Mouse (Mus musculus) A20 (cell line): Measurements from ENCODE around the gene Ccdc33.
A peak's percentile ranks its signal among the peaks of the same experiment; 100 is the strongest.

Experiments used
- DNase-seq: peaks from one replicate; pipeline ENCODE4 v3.0.0-alpha.2; 2011; ENCODE audit warnings: low read depth, low spot score

The Ccdc33 gene

GRCm38 (mm10) chr9:58012935-58013334 is 105.7 kb downstream of the Ccdc33 start:
- no peak for DNase-seq

GRCm38 (mm10) chr9:58012486-58012885 is 106.1 kb downstream of the Ccdc33 start:
- DNase-seq = no peak

GRCm38 (mm10) chr9:58011552-58011951 is 107.1 kb downstream of the Ccdc33 start:
- DNase-seq = no peak

- no peak for DNase-seq
These were observed 107.6 kb downstream of the Ccdc33 start for GRCm38 (mm10) chr9:58011027-58011426.

GRCm38 (mm10) chr9:58009588-58009987 is 109.0 kb downstream of the Ccdc33 start:
- DNase-seq = peak; percentile 34

- no peak for DNase-seq
These were observed 109.6 kb downstream of the Ccdc33 start for GRCm38 (mm10) chr9:58009015-58009362.

- no peak for DNase-seq
These were observed 110.1 kb downstream of the Ccdc33 start for GRCm38 (mm10) chr9:58008336-58009014.

GRCm38 (mm10) chr9:58005753-58006461 is 112.7 kb downstream of the Ccdc33 start, which contains the start of gene Cyp11a1:
Cyp11a1 (plus strand) TSS chr9:58006411.
- peak; percentile 67 for DNase-seq

GRCm38 (mm10) chr9:58003272-58003671 is 115.4 kb downstream of the Ccdc33 start:
- no peak for DNase-seq

GRCm38 (mm10) chr9:57999676-58000075 is 118.9 kb downstream of the Ccdc33 start:
- no peak for DNase-seq

GRCm38 (mm10) chr9:57998685-57999084 is 119.9 kb downstream of the Ccdc33 start:
- DNase-seq = no peak

- peak; percentile 79 for DNase-seq
These were observed 120.5 kb downstream of the Ccdc33 start for GRCm38 (mm10) chr9:57998032-57998659.

GRCm38 (mm10) chr9:57997511-57998031 is 121.1 kb downstream of the Ccdc33 start:
- DNase-seq = no peak

GRCm38 (mm10) chr9:57995282-57995681 is 123.3 kb downstream of the Ccdc33 start:
- peak; percentile 59 for DNase-seq

- no peak for DNase-seq
These were observed 125.6 kb downstream of the Ccdc33 start for GRCm38 (mm10) chr9:57992781-57993591.

- no peak for DNase-seq
These were observed 126.6 kb downstream of the Ccdc33 start for GRCm38 (mm10) chr9:57992060-57992459.

GRCm38 (mm10) chr9:57990438-57991110 is 128.0 kb downstream of the Ccdc33 start:
- peak; percentile 88 for DNase-seq

- no peak for DNase-seq
These were observed 129.3 kb downstream of the Ccdc33 start for GRCm38 (mm10) chr9:57989309-57989708.

GRCm38 (mm10) chr9:57988098-57988497 is 130.5 kb downstream of the Ccdc33 start:
- peak; percentile 80 for DNase-seq

GRCm38 (mm10) chr9:57986293-57986692 is 132.3 kb downstream of the Ccdc33 start:
- no peak for DNase-seq

GRCm38 (mm10) chr9:57985304-57985703 is 133.3 kb downstream of the Ccdc33 start:
- no peak for DNase-seq
